Mouse (Mus musculus) kidney, adult 2 months (tissue): ENCODE results near the gene Plcd3. TPM values are rescaled to one million over a fixed set of nuclear protein-coding genes. Genes with fewer than 3 reads are reported as not detected.
A peak's percentile ranks its signal among the peaks of the same experiment; 100 is the strongest.

Source experiments
- DNase-seq: peaks from one replicate; pipeline ENCODE4 v3.0.0; 2021
- H3K27ac ChIP-seq: fragments of 200-500 bp; 2 replicates; pipeline ENCODE4 v1.5.1; 2012; ENCODE audit warnings: low read depth, low read length, control low read depth, inconsistent platforms; ENCODE audit not compliant: insufficient read depth
- H3K27me3 ChIP-seq: fragments of 200-500 bp; replicated peaks from 2 replicates; pipeline ENCODE4 v1.6.1; 2012; ENCODE audit warnings: mild to moderate bottlenecking, moderate library complexity, low read length, inconsistent platforms; ENCODE audit not compliant: control insufficient read depth, insufficient read depth
- H3K36me3 ChIP-seq: fragments of 200-500 bp; 2 replicates; pipeline ENCODE4 v1.6.1; 2012; ENCODE audit warnings: mild to moderate bottlenecking, moderate library complexity, low read length, inconsistent platforms; ENCODE audit not compliant: control insufficient read depth, insufficient read depth
- H3K4me1 ChIP-seq: fragments of 200-500 bp; 2 replicates; pipeline ENCODE4 v1.6.1; 2011; ENCODE audit warnings: low read length; ENCODE audit not compliant: control insufficient read depth, insufficient read depth
- H3K4me3 ChIP-seq: fragments of 200-500 bp; 2 replicates; pipeline ENCODE4 v1.5.1; 2011; ENCODE audit warnings: mild to moderate bottlenecking, low read depth, low read length, control low read depth; ENCODE audit not compliant: insufficient read depth
- CTCF ChIP-seq: fragments of 200-500 bp; conservative IDR thresholded peaks from 2 replicates; pipeline ENCODE4 v1.5.1; 2011; ENCODE audit warnings: low read depth, mild to moderate bottlenecking, control low read depth, low read length, moderate library complexity, mixed read lengths; ENCODE audit not compliant: insufficient read depth, insufficient read length
- POLR2A ChIP-seq: fragments of 200-500 bp; IDR thresholded peaks from one replicate; pipeline ENCODE4 v1.6.1; 2011; ENCODE audit warnings: low read depth, low read length, control low read depth
- WGBS: fragments of 180-500 bp; shearing (Covaris S2); methylation state at CpG from one replicate; pipeline ENCODE4 v1.1.7; 2018; 5-methylcytosine and 5-hydroxymethylcytosine counted together
- polyA plus RNA-seq: library from polyadenylated mRNA; depleted of rRNA; stranded (reverse); fragments of >200 nt; gene quantifications from 2 replicates; pipeline ENCODE4 v1.2.3, GENCODE M21; 2012

Plcd3 gene
- polyA plus RNA-seq, 1 experiment = 14.9 TPM

- Histone ChIP-seq H3K36me3 (no peaks in the 10 kb centered on the region), H3K27ac (peak overlapping the region; percentile 58), H3K4me3 (no peak overlapping the region), H3K27me3 (no peaks in the 10 kb centered on the region), H3K4me1 (peaks cover 9% of the 10 kb centered on the region; the same call in 1 of the 2 replicates)
- 44% methylated on average over 22 of the region's 22 CpGs for WGBS
- TF ChIP-seq POLR2A = no peak
- no peak for TF ChIP-seq CTCF
- peak; percentile 48 for DNase-seq
Observed at GRCm38 (mm10) chr11:103096979-103097894, 4.2 kb downstream of the Plcd3 start.

- DNase-seq = no peak
- Histone ChIP-seq H3K4me3 (no peak overlapping the region), H3K36me3 (no peaks in the 10 kb centered on the region), H3K27me3 (no peaks in the 10 kb centered on the region), H3K4me1 (peaks cover 6% of the 10 kb centered on the region; the same call in 1 of the 2 replicates), H3K27ac (no peak overlapping the region)
- 94% methylated on average over 6 of the region's 6 CpGs for WGBS
- TF ChIP-seq CTCF (no peak), POLR2A (no peak)
Observed at GRCm38 (mm10) chr11:103095801-103096200, 5.7 kb downstream of the Plcd3 start.

DNA sequence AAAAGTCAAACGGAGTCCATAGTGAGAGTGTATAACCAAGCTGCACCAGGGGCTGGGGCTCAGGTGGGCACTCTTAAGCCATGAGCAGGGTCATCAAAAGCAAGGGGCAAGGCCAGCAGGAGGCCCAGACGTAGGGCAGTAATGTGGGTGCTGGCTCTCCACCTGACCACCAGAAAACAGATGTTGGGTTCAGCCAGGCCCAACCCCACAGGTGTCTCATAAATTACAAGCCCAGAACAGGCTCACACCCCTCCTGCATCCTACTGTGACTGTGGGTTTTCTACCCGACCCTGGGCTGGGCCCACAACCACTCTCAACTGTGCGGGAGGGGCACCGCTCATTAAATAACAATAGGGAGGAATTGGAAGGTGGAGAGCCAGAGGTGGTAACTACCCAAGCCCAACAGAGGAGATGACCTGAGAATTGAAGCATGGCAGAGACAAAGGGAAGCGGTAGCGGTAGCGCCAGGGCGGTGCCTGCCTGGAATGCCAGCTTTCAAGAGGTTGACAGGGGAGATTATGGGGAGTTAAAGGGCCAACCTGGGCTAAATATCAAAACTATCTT is 6.3 kb downstream of the Plcd3 start:
- Histone ChIP-seq H3K4me3 (no peak overlapping the region), H3K27me3 (no peaks in the 10 kb centered on the region), H3K36me3 (no peaks in the 10 kb centered on the region), H3K4me1 (peaks cover 6% of the 10 kb centered on the region; the same call in 1 of the 2 replicates), H3K27ac (no peak overlapping the region)
- no peak for DNase-seq
- 84% methylated on average over 9 of the region's 9 CpGs for WGBS
- no peak for TF ChIP-seq CTCF
- TF ChIP-seq POLR2A = no peak

GRCm38 (mm10) chr11:103093862-103094833 is 7.3 kb downstream of the Plcd3 start:
- H3K27ac ChIP-seq = no peak overlapping the region
- WGBS = 76% methylated on average over 20 of the region's 20 CpGs
- DNase-seq = no peak

DNA sequence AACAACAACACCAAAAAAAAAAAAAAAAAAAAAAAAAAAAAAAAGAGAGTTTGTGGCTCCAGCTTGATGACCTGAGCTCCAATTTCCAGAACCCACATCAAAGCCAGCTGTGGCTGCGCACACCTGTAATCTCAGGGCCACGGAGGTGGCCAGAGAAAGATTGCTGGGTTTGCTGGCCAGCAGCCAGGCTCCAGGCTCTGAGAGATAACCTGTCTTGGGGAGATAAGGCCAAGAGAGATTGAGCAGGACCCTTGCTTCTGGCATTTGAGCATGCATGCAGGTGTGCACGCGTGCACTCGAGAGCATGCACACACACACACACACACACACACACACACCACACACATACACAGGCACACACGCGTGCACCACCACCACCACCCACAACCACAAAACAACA is 8.2 kb downstream of the Plcd3 start:
- Histone ChIP-seq H3K27me3 (no peaks in the 10 kb centered on the region), H3K36me3 (no peaks in the 10 kb centered on the region), H3K4me1 (peaks cover 6% of the 10 kb centered on the region; the same call in 1 of the 2 replicates), H3K27ac (no peak overlapping the region), H3K4me3 (no peak overlapping the region)
- 83% methylated on average over 7 of the region's 7 CpGs for WGBS
- no peak for TF ChIP-seq POLR2A
- TF ChIP-seq CTCF = no peak
- no peak for DNase-seq

More at GRCm38 (mm10) chr11:103093862-103094833, 7.3 kb downstream of the Plcd3 start:
- H3K4me3 ChIP-seq = no peak overlapping the region
- no peaks in the 10 kb centered on the region for H3K27me3 ChIP-seq
- no peaks in the 10 kb centered on the region for H3K36me3 ChIP-seq
- no peak for TF ChIP-seq CTCF
- TF ChIP-seq POLR2A = no peak
- peaks cover 6% of the 10 kb centered on the region; the same call in 1 of the 2 replicates for H3K4me1 ChIP-seq

- H3K27ac ChIP-seq = no peak overlapping the region
- no peaks in the 10 kb centered on the region for H3K4me1 ChIP-seq
- no peaks in the 10 kb centered on the region for H3K36me3 ChIP-seq
- WGBS = 79% methylated on average over 6 of the region's 6 CpGs
- H3K4me3 ChIP-seq = no peak overlapping the region
- TF ChIP-seq POLR2A = no peak
- no peak for TF ChIP-seq CTCF
- no peak for DNase-seq
- no peaks in the 10 kb centered on the region for H3K27me3 ChIP-seq
Observed at GRCm38 (mm10) chr11:103081631-103082030, 19.8 kb downstream of the Plcd3 start.
